Mouse (Mus musculus): ENCODE results near the gene Bend3. TPM values are rescaled to one million over a fixed set of nuclear protein-coding genes. Genes with fewer than 3 reads are reported as not detected.

Bend3 gene
- polyA plus RNA-seq, 1 experiment from 2014 or later, result 0.61 TPM

DNA sequence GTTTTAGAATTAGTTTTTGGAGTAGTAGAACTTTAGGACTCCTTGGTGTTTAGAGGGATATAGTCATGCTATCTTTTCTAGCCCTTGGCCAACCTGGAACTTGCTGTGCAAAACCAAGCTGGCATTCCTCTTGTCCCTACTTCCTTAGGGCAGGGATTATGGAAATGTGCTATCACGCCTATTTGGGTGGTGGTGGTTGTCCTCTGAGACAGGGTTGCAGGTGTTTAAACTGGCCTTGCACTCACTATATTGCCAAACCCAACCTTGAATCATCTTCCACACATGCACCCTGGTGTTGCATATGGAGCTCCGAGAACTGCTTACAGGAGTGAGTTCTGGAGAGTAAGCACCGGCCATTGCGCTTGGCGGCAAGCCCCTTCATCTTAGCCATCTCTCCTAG lies 3.4 kb downstream of the Bend3 start:
- no peak overlapping the region for H3K4me2 ChIP-seq (replicated peaks; ENCODE audit: low read depth)
- H3K27ac ChIP-seq (replicated peaks), result no peak overlapping the region
- 90% methylated on average over 5 of the region's 5 CpGs for WGBS
- H3K4me1 ChIP-seq (replicated peaks; ENCODE audit: control insufficient read depth, insufficient read depth), result no peaks in the 10 kb centered on the region
- H3K27me3 ChIP-seq (ENCODE audit: control insufficient read depth, insufficient read depth, low read length), result no peaks in the 10 kb centered on the region
- DNase-seq (ENCODE audit: low spot score) (no peak), ATAC-seq (ENCODE audit: low FRiP score, low TSS enrichment) (no peak)
- H3K4me3 ChIP-seq (ENCODE audit: low read depth, low read length), result no peak overlapping the region
- no peak overlapping the region for H3K9ac ChIP-seq (ENCODE audit: low read length)
- H3K9me3 ChIP-seq (ENCODE audit: control insufficient read depth, low read length), result no peaks in the 10 kb centered on the region
- no peak for TF ChIP-seq CTCF (IDR thresholded peaks at IDR 0.05; ENCODE audit: low read depth)
- no peak for TF ChIP-seq EP300 (optimal IDR thresholded peaks at IDR 0.05)
- H3K36me3 ChIP-seq (ENCODE audit: control insufficient read depth, insufficient read depth, low read length), result no peaks in the 10 kb centered on the region

- ATAC-seq (ENCODE audit: low FRiP score, low TSS enrichment) (no peak), DNase-seq (ENCODE audit: low spot score) (no peak)
- TF ChIP-seq CTCF (IDR thresholded peaks at IDR 0.05; ENCODE audit: low read depth) (no peak), EP300 (optimal IDR thresholded peaks at IDR 0.05) (no peak)
- WGBS, result 29% methylated on average over 9 of the region's 9 CpGs
- Histone ChIP-seq H3K4me1 (replicated peaks; ENCODE audit: control insufficient read depth, insufficient read depth) (no peaks in the 10 kb centered on the region), H3K4me2 (replicated peaks; ENCODE audit: low read depth) (no peak overlapping the region; the same call in 1 of the 2 replicates), H3K9ac (ENCODE audit: low read length) (peak overlapping the region; percentile 35), H3K27me3 (ENCODE audit: control insufficient read depth, insufficient read depth, low read length) (no peaks in the 10 kb centered on the region), H3K4me3 (ENCODE audit: low read depth, low read length) (no peak overlapping the region), H3K36me3 (ENCODE audit: control insufficient read depth, insufficient read depth, low read length) (no peaks in the 10 kb centered on the region), H3K27ac (replicated peaks) (peak overlapping the region; percentile 59), H3K9me3 (ENCODE audit: control insufficient read depth, low read length) (no peaks in the 10 kb centered on the region)
Measured at GRCm38 (mm10) chr10:43483426-43483995, 4.9 kb downstream of the Bend3 start.

DNA sequence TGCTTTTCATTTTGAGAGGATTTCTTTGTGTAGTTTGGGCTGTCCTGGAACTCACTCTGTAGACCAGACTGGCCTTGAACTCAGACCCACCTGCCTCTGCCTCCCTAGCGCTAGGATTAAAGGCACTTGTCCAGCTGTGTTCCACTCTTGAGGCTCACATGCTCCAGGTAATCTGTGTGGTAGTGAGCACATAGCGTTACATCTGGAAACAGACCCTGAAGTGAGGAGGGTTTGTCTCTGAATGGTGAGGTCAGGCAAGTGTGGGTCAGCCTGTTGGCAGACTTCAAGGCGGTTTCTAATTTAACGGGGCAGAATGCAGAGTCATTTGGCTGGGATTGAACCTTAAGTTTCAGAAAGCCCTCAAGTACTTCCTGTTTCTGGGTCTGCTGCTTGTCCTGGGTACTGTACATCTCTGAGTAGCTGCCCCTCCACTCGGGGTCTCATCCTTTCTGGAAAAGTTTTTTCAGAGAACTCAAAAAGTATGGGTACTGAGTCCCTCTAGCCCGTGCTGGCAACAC lies 7.2 kb downstream of the Bend3 start:
- Histone ChIP-seq H3K4me1 (replicated peaks; ENCODE audit: control insufficient read depth, insufficient read depth) (no peaks in the 10 kb centered on the region), H3K4me2 (replicated peaks; ENCODE audit: low read depth) (no peak overlapping the region), H3K27ac (replicated peaks) (no peak overlapping the region), H3K4me3 (ENCODE audit: low read depth, low read length) (no peak overlapping the region), H3K9ac (ENCODE audit: low read length) (no peak overlapping the region), H3K36me3 (ENCODE audit: control insufficient read depth, insufficient read depth, low read length) (no peaks in the 10 kb centered on the region), H3K9me3 (ENCODE audit: control insufficient read depth, low read length) (no peaks in the 10 kb centered on the region), H3K27me3 (ENCODE audit: control insufficient read depth, insufficient read depth, low read length) (no peaks in the 10 kb centered on the region)
- ATAC-seq (ENCODE audit: low FRiP score, low TSS enrichment) (no peak), DNase-seq (ENCODE audit: low spot score) (no peak)
- 80% methylated on average over 6 of the region's 6 CpGs for WGBS
- TF ChIP-seq EP300 (optimal IDR thresholded peaks at IDR 0.05) (no peak), CTCF (IDR thresholded peaks at IDR 0.05; ENCODE audit: low read depth) (no peak)

- Histone ChIP-seq H3K27ac (replicated peaks) (no peak overlapping the region), H3K4me2 (replicated peaks; ENCODE audit: low read depth) (no peak overlapping the region), H3K36me3 (ENCODE audit: control insufficient read depth, insufficient read depth, low read length) (no peaks in the 10 kb centered on the region), H3K4me3 (ENCODE audit: low read depth, low read length) (no peak overlapping the region), H3K27me3 (ENCODE audit: control insufficient read depth, insufficient read depth, low read length) (no peaks in the 10 kb centered on the region), H3K9ac (ENCODE audit: low read length) (no peak overlapping the region), H3K4me1 (replicated peaks; ENCODE audit: control insufficient read depth, insufficient read depth) (no peaks in the 10 kb centered on the region), H3K9me3 (ENCODE audit: control insufficient read depth, low read length) (no peaks in the 10 kb centered on the region)
- ATAC-seq (ENCODE audit: low FRiP score, low TSS enrichment) (no peak), DNase-seq (ENCODE audit: low spot score) (no peak)
- TF ChIP-seq EP300 (optimal IDR thresholded peaks at IDR 0.05), result no peak
- TF ChIP-seq CTCF (IDR thresholded peaks at IDR 0.05; ENCODE audit: low read depth), result no peak
- whole genome bisulfite sequencing, result 84% methylated on average over 3 of the region's 3 CpGs
Measured at GRCm38 (mm10) chr10:43487441-43488010, 8.9 kb downstream of the Bend3 start.

DNA sequence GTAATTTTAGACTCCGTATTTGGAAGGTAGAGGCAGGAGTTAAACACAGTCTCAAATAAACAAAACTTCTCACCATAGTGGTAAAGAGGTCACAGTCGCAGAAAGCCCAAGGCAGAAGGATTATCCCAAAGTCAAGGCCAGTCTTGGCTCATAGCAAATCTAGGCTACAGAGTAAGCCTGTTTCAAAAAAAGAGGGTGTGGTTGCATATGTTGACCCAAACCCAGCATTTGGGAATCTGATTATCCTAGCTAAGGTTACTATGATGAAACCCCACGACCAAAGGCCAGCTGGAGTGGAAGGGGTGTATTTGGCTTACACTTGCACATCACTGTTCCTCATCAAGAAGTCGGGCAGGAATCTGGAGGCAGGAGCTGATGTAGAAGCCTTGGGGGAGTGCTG lies 9.6 kb downstream of the Bend3 start:
- H3K9ac ChIP-seq (ENCODE audit: low read length), result no peak overlapping the region
- no peaks in the 10 kb centered on the region for H3K4me1 ChIP-seq (replicated peaks; ENCODE audit: control insufficient read depth, insufficient read depth)
- H3K4me3 ChIP-seq (ENCODE audit: low read depth, low read length), result no peak overlapping the region
- TF ChIP-seq CTCF (IDR thresholded peaks at IDR 0.05; ENCODE audit: low read depth) (no peak), EP300 (optimal IDR thresholded peaks at IDR 0.05) (no peak)
- no peaks in the 10 kb centered on the region for H3K9me3 ChIP-seq (ENCODE audit: control insufficient read depth, low read length)
- no peak overlapping the region for H3K27ac ChIP-seq (replicated peaks)
- no peak for ATAC-seq (ENCODE audit: low FRiP score, low TSS enrichment)
- H3K4me2 ChIP-seq (replicated peaks; ENCODE audit: low read depth), result no peak overlapping the region
- 53% methylated on average over 4 of the region's 4 CpGs for WGBS
- DNase-seq (ENCODE audit: low spot score), result no peak
- H3K27me3 ChIP-seq (ENCODE audit: control insufficient read depth, insufficient read depth, low read length), result no peaks in the 10 kb centered on the region
- H3K36me3 ChIP-seq (ENCODE audit: control insufficient read depth, insufficient read depth, low read length), result no peaks in the 10 kb centered on the region

GRCm38 (mm10) chr10:43489139-43489538 lies 10.5 kb downstream of the Bend3 start:
- TF ChIP-seq EP300 (optimal IDR thresholded peaks at IDR 0.05) (no peak), CTCF (IDR thresholded peaks at IDR 0.05; ENCODE audit: low read depth) (no peak)
- H3K4me1 ChIP-seq (replicated peaks; ENCODE audit: control insufficient read depth, insufficient read depth), result no peaks in the 10 kb centered on the region
- no peaks in the 10 kb centered on the region for H3K36me3 ChIP-seq (ENCODE audit: control insufficient read depth, insufficient read depth, low read length)
- ATAC-seq (ENCODE audit: low FRiP score, low TSS enrichment) (no peak), DNase-seq (ENCODE audit: low spot score) (no peak)
- no peak overlapping the region for H3K27ac ChIP-seq (replicated peaks)
- H3K4me2 ChIP-seq (replicated peaks; ENCODE audit: low read depth), result no peak overlapping the region
- no peaks in the 10 kb centered on the region for H3K27me3 ChIP-seq (ENCODE audit: control insufficient read depth, insufficient read depth, low read length)
- WGBS, result 78% methylated on average over 7 of the region's 7 CpGs
- H3K9me3 ChIP-seq (ENCODE audit: control insufficient read depth, low read length), result no peaks in the 10 kb centered on the region
- H3K4me3 ChIP-seq (ENCODE audit: low read depth, low read length), result no peak overlapping the region
- H3K9ac ChIP-seq (ENCODE audit: low read length), result no peak overlapping the region

All from stomach, postnatal 0 days (tissue).